Mouse (Mus musculus): ENCODE measurements around the gene Prdm2. TPM values are rescaled to one million over a fixed set of nuclear protein-coding genes. Genes with fewer than 3 reads are reported as not detected.

The Prdm2 gene
- polyA plus RNA-seq, 1 experiment: 13.5 TPM

DNA sequence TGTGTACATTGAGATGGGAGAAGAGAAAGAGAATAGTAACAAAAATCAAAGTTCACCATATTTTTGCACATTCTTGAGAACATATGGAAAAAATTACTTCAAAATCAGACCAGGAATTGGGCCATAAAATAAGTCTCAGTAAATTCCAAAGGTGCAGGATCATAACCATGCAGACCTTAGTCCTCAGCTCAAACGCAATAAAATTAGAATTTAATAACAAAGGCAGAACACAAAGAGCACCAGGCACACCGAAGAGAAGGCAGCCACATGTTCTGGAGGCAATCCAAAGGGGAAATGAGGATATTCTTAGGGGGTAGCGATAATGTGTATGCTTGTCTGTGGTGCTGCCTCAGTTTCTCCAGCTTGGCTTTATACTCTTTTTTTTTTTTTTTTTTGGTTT is 18.3 kb upstream of the Prdm2 start:
- DNase-seq (ENCODE audit: low read depth in 1 of 2, low spot score in 2 of 2): no peak
- Histone ChIP-seq H3K27ac (ENCODE audit: insufficient read depth, low read length) (no peak overlapping the region), H3K4me1 (ENCODE audit: control insufficient read depth, insufficient read depth, insufficient read length) (no peaks in the 10 kb centered on the region), H3K36me3 (ENCODE audit: control insufficient read depth, insufficient read depth, low read length) (no peaks in the 10 kb centered on the region), H3K4me3 (ENCODE audit: extremely low read depth, insufficient read depth, insufficient read length) (no peak overlapping the region), H3K27me3 (ENCODE audit: control insufficient read depth, insufficient read depth, low read length) (no peaks in the 10 kb centered on the region)
- WGBS: 87% methylated on average over 3 of the region's 3 CpGs
- TF ChIP-seq CTCF (IDR thresholded peaks at IDR 0.05; ENCODE audit: extremely low read depth, insufficient read depth, insufficient read length, insufficient replicate concordance) (no peak), POLR2A (IDR thresholded peaks at IDR 0.05; ENCODE audit: low read depth, low read length) (no peak)

DNA sequence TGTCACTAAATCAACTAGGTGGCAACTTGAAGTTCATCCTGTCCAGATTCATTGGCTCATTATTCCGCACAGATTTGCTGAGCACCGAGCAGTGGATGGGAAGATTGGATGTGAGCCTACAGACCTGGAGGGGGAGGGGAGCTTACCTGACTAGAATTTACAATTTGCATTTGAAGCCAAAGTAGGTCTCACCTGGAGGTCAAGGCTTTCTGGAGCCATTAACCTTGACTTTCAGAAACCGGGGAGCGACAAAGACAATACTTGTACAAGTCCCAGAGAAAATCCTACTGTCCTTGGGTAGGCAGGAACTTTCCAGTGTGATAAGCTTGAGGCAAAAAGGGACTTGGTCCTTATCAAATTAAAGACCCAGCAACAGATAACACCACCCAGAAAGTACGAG is 15.2 kb upstream of the Prdm2 start:
- 83% methylated on average over 5 of the region's 5 CpGs for WGBS
- H3K4me1 ChIP-seq (ENCODE audit: control insufficient read depth, insufficient read depth, insufficient read length): no peaks in the 10 kb centered on the region
- H3K27me3 ChIP-seq (ENCODE audit: control insufficient read depth, insufficient read depth, low read length): no peaks in the 10 kb centered on the region
- DNase-seq (ENCODE audit: low read depth in 1 of 2, low spot score in 2 of 2): no peak
- no peaks in the 10 kb centered on the region for H3K36me3 ChIP-seq (ENCODE audit: control insufficient read depth, insufficient read depth, low read length)
- H3K4me3 ChIP-seq (ENCODE audit: extremely low read depth, insufficient read depth, insufficient read length): no peak overlapping the region
- H3K27ac ChIP-seq (ENCODE audit: insufficient read depth, low read length): no peak overlapping the region
- TF ChIP-seq POLR2A (IDR thresholded peaks at IDR 0.05; ENCODE audit: low read depth, low read length) (no peak), CTCF (IDR thresholded peaks at IDR 0.05; ENCODE audit: extremely low read depth, insufficient read depth, insufficient read length, insufficient replicate concordance) (no peak)

DNA sequence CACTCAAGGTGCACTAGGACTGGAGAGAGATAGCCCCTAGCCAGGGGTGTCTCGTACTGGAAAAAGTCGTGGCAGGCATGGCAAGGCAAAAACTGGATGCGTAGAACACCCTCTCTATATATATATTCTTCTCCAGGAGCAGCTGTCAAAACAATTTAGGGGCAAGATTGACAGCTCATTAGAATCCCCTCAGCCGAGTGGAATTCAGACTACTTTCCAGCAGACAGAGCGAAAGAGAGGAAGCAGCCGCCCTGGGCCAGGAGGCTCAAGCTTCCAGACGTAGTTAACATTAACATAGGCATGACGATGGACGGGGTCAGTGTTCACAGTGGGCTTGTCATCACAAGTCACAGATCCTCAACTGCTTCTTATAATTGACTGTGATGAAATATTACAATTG is 13.1 kb upstream of the Prdm2 start:
- Histone ChIP-seq H3K27ac (ENCODE audit: insufficient read depth, low read length) (no peak overlapping the region; the same call in 1 of the 2 replicates), H3K36me3 (ENCODE audit: control insufficient read depth, insufficient read depth, low read length) (no peaks in the 10 kb centered on the region), H3K4me1 (ENCODE audit: control insufficient read depth, insufficient read depth, insufficient read length) (no peaks in the 10 kb centered on the region), H3K4me3 (ENCODE audit: extremely low read depth, insufficient read depth, insufficient read length) (no peak overlapping the region), H3K27me3 (ENCODE audit: control insufficient read depth, insufficient read depth, low read length) (no peaks in the 10 kb centered on the region)
- no peak for DNase-seq (ENCODE audit: low read depth in 1 of 2, low spot score in 2 of 2)
- 85% methylated on average over 9 of the region's 9 CpGs for WGBS
- TF ChIP-seq CTCF (IDR thresholded peaks at IDR 0.05; ENCODE audit: extremely low read depth, insufficient read depth, insufficient read length, insufficient replicate concordance) (no peak), POLR2A (IDR thresholded peaks at IDR 0.05; ENCODE audit: low read depth, low read length) (no peak)

DNA sequence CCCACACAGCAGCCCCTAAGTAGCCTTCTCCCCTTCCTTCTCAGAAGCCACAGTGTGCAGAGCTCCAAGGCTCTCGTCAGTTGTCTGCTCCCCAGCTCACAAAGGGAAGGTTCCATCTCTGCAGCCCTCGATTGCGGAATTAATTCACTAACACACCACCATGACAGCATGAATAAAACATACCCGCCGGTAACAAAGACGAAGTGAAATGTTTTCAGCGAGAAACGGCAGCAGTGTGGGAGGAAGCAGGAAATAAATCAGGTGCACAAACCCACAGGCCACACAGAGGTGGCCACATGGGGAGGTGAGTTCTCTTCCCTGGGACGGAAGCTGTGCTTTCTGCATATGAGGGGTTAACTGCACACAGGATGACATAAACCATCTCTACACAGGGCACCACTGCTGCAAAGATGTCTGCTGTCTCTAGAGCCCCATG is 6.5 kb upstream of the Prdm2 start:
- TF ChIP-seq CTCF (IDR thresholded peaks at IDR 0.05; ENCODE audit: extremely low read depth, insufficient read depth, insufficient read length, insufficient replicate concordance) (no peak), POLR2A (IDR thresholded peaks at IDR 0.05; ENCODE audit: low read depth, low read length) (no peak)
- peak overlapping the region; percentile 60 for H3K4me3 ChIP-seq (ENCODE audit: extremely low read depth, insufficient read depth, insufficient read length)
- no peaks in the 10 kb centered on the region for H3K27me3 ChIP-seq (ENCODE audit: control insufficient read depth, insufficient read depth, low read length)
- peaks cover 5% of the 10 kb centered on the region; the same call in 1 of the 2 replicates for H3K4me1 ChIP-seq (ENCODE audit: control insufficient read depth, insufficient read depth, insufficient read length)
- DNase-seq (ENCODE audit: low read depth in 1 of 2, low spot score in 2 of 2): peak; percentile 36 to 53
- no peaks in the 10 kb centered on the region for H3K36me3 ChIP-seq (ENCODE audit: control insufficient read depth, insufficient read depth, low read length)
- H3K27ac ChIP-seq (ENCODE audit: insufficient read depth, low read length): peak overlapping the region; percentile 88
- 9% methylated on average over 9 of the region's 9 CpGs for WGBS

DNA sequence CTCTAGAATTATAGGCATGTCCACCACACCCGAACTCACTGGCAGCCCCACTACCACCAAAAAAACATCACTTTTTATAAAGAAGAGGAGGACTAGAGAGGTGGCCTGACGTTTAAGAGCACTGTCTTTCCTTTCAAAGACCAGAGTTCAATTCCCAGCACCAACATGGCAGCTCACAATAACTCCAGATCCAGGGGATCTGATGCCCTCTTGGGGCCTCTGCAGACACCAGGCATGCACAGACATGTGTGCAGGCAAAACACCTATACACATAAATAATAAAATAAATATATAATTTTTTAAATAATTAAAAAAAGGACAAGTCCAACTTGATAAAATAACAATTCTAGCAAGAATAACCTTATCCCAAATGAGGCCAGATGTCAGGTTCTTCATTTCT is 6.1 kb upstream of the Prdm2 start:
- H3K36me3 ChIP-seq (ENCODE audit: control insufficient read depth, insufficient read depth, low read length): no peaks in the 10 kb centered on the region
- peak overlapping the region; percentile 88 for H3K27ac ChIP-seq (ENCODE audit: insufficient read depth, low read length)
- TF ChIP-seq POLR2A (IDR thresholded peaks at IDR 0.05; ENCODE audit: low read depth, low read length) (no peak), CTCF (IDR thresholded peaks at IDR 0.05; ENCODE audit: extremely low read depth, insufficient read depth, insufficient read length, insufficient replicate concordance) (no peak)
- 92% methylated on average over 2 of the region's 2 CpGs for WGBS
- DNase-seq (ENCODE audit: low read depth in 1 of 2, low spot score in 2 of 2): no peak
- H3K27me3 ChIP-seq (ENCODE audit: control insufficient read depth, insufficient read depth, low read length): no peaks in the 10 kb centered on the region
- H3K4me3 ChIP-seq (ENCODE audit: extremely low read depth, insufficient read depth, insufficient read length): no peak overlapping the region; the same call in 1 of the 2 replicates
- H3K4me1 ChIP-seq (ENCODE audit: control insufficient read depth, insufficient read depth, insufficient read length): peaks cover 5% of the 10 kb centered on the region; the same call in 1 of the 2 replicates

DNA sequence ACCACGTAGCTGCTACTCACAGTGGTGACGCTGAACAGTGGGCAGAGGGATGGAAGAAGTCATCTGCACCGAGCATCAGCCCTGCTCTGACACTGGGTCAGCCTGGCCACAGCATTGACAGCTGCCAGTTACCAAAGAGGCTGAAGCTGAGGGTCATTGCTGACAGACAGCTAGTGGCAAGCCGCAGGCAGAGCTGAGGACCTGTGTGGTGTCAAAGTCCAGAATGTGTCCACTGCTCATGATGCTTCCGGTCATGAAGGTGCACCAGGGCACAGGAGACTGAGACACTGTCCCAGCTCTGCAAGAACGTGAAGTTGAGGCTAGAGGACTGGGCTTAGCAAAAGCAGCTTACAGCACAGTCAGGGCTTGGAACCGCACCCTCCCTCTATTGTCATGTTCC is 4.4 kb upstream of the Prdm2 start:
- H3K27me3 ChIP-seq (ENCODE audit: control insufficient read depth, insufficient read depth, low read length): no peaks in the 10 kb centered on the region
- TF ChIP-seq POLR2A (IDR thresholded peaks at IDR 0.05; ENCODE audit: low read depth, low read length) (no peak), CTCF (IDR thresholded peaks at IDR 0.05; ENCODE audit: extremely low read depth, insufficient read depth, insufficient read length, insufficient replicate concordance) (no peak)
- WGBS: 89% methylated on average over 7 of the region's 7 CpGs
- no peak for DNase-seq (ENCODE audit: low read depth in 1 of 2, low spot score in 2 of 2)
- H3K27ac ChIP-seq (ENCODE audit: insufficient read depth, low read length): no peak overlapping the region
- H3K4me3 ChIP-seq (ENCODE audit: extremely low read depth, insufficient read depth, insufficient read length): no peak overlapping the region
- no peaks in the 10 kb centered on the region for H3K36me3 ChIP-seq (ENCODE audit: control insufficient read depth, insufficient read depth, low read length)
- H3K4me1 ChIP-seq (ENCODE audit: control insufficient read depth, insufficient read depth, insufficient read length): peaks cover 12% of the 10 kb centered on the region; the same call in 1 of the 2 replicates

DNA sequence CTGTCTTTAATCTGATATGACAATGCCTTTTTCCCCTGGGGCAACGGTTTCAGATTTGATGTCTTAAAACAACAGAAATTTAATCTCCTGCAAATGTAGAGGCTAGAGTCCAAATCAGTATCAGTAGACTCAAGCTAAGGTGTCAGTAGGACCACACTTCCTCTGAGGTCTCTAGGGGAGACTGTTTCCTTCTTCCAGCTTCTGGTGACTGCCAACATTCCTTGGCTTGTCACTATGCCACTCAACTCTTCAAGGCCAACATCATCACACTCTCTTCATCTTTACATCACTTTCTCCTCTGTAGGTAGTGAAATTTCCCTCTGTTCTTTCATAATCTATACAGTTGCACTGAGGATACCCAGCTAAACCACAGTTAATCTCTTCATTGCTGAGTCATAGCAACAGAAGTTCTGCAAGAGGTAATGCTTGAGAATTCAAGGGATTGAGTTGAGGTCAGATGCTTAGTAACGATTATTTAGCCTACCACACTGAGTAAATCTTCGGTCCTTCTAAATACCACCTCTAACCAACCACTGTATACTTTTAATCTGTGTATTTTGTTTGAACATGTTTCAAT is 1.5 kb upstream of the Prdm2 start:
- Histone ChIP-seq H3K4me3 (ENCODE audit: extremely low read depth, insufficient read depth, insufficient read length) (no peak overlapping the region), H3K27me3 (ENCODE audit: control insufficient read depth, insufficient read depth, low read length) (no peaks in the 10 kb centered on the region), H3K4me1 (ENCODE audit: control insufficient read depth, insufficient read depth, insufficient read length) (peaks cover 18% of the 10 kb centered on the region; the same call in 1 of the 2 replicates), H3K36me3 (ENCODE audit: control insufficient read depth, insufficient read depth, low read length) (no peaks in the 10 kb centered on the region), H3K27ac (ENCODE audit: insufficient read depth, low read length) (no peak overlapping the region)
- TF ChIP-seq POLR2A (IDR thresholded peaks at IDR 0.05; ENCODE audit: low read depth, low read length) (no peak), CTCF (IDR thresholded peaks at IDR 0.05; ENCODE audit: extremely low read depth, insufficient read depth, insufficient read length, insufficient replicate concordance) (no peak)
- 53% methylated on average over 3 of the region's 3 CpGs for WGBS
- DNase-seq (ENCODE audit: low read depth in 1 of 2, low spot score in 2 of 2): no peak

Measured in spleen, adult 2 months (tissue).